Mouse (Mus musculus) induced T-regulatory cell, adult 2 months (primary cell): ENCODE measurements around the gene Krtdap.
"Not testable (repeated sequence)": the region's sequence is repeated elsewhere in the genome, so short reads cannot be mapped to it uniquely, and the experiment has no call there.

Experiments
- DNase-seq: peaks from one replicate; pipeline ENCODE4 v3.0.0-alpha.2; 2012; ENCODE audit warnings: low read depth

Gene Krtdap

GRCm38 (mm10) chr7:30787377-30788022 is at the start of gene Krtdap:
Krtdap (plus strand) TSS chr7:30787896.
- no peak for DNase-seq

GRCm38 (mm10) chr7:30742570-30742969 is 45.1 kb upstream of the Krtdap start:
- DNase-seq, result not testable (repeated sequence)

- DNase-seq, result not testable (repeated sequence)
Measured at GRCm38 (mm10) chr7:30743617-30744016, 44.1 kb upstream of the Krtdap start, which contains the start of gene Gapdhs. Gapdhs (minus strand) TSS chr7:30743681.

- no peak for DNase-seq
Measured at GRCm38 (mm10) chr7:30744022-30744598, 43.6 kb upstream of the Krtdap start.

- peak; percentile 21 for DNase-seq
Measured at GRCm38 (mm10) chr7:30747525-30748204, 40.0 kb upstream of the Krtdap start.

- no peak for DNase-seq
Measured at GRCm38 (mm10) chr7:30749824-30750606, 37.7 kb upstream of the Krtdap start.

- DNase-seq, result no peak
Measured at GRCm38 (mm10) chr7:30751086-30751669, 36.5 kb upstream of the Krtdap start, which contains the start of gene Sbsn. Sbsn (plus strand) TSS chr7:30751471.

- no peak for DNase-seq
Measured at GRCm38 (mm10) chr7:30757001-30757400, 30.7 kb upstream of the Krtdap start.

GRCm38 (mm10) chr7:30758853-30759252 is 28.8 kb upstream of the Krtdap start:
- DNase-seq, result no peak

- no peak for DNase-seq
Measured at GRCm38 (mm10) chr7:30761769-30762352, 25.8 kb upstream of the Krtdap start.

GRCm38 (mm10) chr7:30763456-30763855 is 24.2 kb upstream of the Krtdap start, which contains the start of gene Dmkn:
Dmkn (plus strand) TSS chr7:30763756.
- DNase-seq, result no peak

GRCm38 (mm10) chr7:30765173-30765572 is 22.5 kb upstream of the Krtdap start:
- DNase-seq, result no peak

GRCm38 (mm10) chr7:30766408-30766807 is 21.3 kb upstream of the Krtdap start:
- DNase-seq, result no peak

- DNase-seq, result no peak
Measured at GRCm38 (mm10) chr7:30769236-30769635, 18.5 kb upstream of the Krtdap start.

- no peak for DNase-seq
Measured at GRCm38 (mm10) chr7:30776104-30776503, 11.6 kb upstream of the Krtdap start.

GRCm38 (mm10) chr7:30777081-30777579 is 10.6 kb upstream of the Krtdap start:
- DNase-seq, result no peak

GRCm38 (mm10) chr7:30777911-30778310 is 9.8 kb upstream of the Krtdap start:
- DNase-seq, result no peak

GRCm38 (mm10) chr7:30781792-30782191 is 5.9 kb upstream of the Krtdap start:
- peak; percentile 62 for DNase-seq

- no peak for DNase-seq
Measured at GRCm38 (mm10) chr7:30782658-30783057, 5.0 kb upstream of the Krtdap start.

- no peak for DNase-seq
Measured at GRCm38 (mm10) chr7:30785154-30785553, 2.5 kb upstream of the Krtdap start.
